Mouse (Mus musculus) c-Kit-positive CD71-positive TER-119-negative erythroid progenitor cells, embryonic 14.5 days (primary cell): ENCODE data around the gene Sptbn4.

Source experiments
- DNase-seq: peaks from one replicate; pipeline ENCODE4 v3.0.0-alpha.2; 2013; ENCODE audit warnings: low read depth

Sptbn4 gene

GRCm38 (mm10) chr7:27345444-27345843 lies 102.0 kb downstream of the Sptbn4 start:
- no peak for DNase-seq

DNA sequence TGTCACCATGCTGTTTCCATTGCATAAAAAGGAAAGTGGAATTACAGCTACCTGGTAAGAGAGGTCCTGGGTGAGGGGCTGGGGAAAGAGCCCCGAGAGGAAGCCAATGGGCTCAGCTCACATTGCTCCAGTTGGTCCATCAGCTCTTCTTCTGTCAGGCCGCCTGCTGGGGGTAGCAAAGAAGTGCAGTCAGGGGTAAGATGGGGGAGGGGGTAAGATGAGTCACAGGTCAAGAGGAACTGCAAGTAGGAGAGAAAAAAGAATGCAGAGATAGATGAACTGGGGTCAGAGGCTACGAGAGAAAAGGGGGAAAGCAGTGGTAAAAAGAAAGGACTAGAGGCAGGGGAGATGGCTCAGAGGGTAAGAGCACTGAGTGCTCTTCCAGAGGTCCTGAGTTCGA lies 104.9 kb downstream of the Sptbn4 start:
- DNase-seq: no peak

- DNase-seq: no peak
Observed at GRCm38 (mm10) chr7:27339519-27339918, 108.0 kb downstream of the Sptbn4 start.

- no peak for DNase-seq
Observed at GRCm38 (mm10) chr7:27339114-27339513, 108.4 kb downstream of the Sptbn4 start.

DNA sequence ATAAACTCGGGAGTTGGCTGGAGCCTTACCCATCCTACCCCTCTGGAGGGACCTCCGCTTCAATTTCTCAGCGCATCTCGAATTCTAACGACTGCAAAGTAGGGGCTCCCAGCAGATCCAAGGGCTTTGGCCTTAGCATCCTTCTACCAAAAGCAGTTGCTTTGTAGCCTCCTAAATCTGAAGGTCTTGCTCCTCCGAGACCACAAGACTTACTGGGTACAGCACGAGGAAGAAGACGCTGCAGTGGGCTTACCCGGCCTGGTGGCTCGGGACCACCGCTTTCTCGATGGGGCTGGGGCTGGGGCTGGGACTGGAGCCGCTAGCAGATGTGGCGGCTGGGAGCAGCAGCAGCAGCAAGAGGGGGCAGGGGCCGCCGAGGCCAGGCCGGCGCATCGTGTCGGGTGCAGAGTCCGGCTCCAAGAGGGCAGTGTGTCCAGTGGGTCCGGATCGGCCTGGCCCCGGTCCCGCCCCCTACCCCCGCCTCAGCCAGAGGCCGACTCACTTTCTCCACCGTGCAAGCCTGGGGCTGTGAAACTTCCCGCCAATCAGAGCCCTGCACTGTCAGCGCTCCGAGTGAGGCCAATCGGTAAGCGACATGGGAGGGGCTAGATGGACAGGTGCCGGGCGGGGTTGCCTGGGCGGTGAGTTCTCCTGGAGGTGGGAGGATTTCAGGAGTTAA lies 110.2 kb downstream of the Sptbn4 start, which contains the start of gene Ltbp4:
Ltbp4 (minus strand) TSS at position 518 of the 679 bp plus-strand sequence.
- no peak for DNase-seq

GRCm38 (mm10) chr7:27335928-27336823 lies 111.3 kb downstream of the Sptbn4 start:
- DNase-seq: peak; percentile 80

DNA sequence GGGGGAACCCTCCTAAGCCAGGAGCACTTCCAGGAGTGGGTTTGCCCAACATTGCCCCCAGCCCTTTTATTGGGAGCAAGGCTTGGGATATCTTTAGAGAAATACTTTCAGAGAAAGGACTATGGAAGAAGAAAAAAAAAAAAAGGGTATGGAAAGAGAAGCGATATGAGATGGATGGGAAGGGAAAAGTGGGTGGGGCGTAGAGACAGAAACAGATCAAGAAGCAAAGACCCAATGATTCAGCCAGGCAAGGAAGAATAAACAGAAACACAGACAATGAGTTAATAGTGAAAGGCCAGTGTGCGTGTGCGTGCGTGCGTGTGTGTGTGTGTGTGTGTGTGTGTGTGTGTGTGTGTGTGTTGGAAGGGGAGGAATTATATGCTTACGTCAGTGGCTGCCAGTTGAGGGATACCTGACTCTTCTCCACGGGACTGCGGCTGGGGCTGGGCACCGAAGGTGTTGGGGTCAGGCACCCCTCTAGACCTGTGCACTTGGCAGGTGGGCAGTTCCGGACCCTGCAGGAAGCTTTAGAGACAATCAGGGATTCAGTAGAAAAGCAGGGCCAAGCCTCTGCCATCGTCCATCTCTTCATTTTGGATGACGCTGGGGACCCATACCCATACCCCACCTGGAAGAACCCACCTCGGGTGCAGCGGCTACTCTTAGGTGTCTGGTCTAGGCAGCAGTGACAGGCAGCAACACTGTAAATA lies 112.3 kb downstream of the Sptbn4 start:
- no peak for DNase-seq

DNA sequence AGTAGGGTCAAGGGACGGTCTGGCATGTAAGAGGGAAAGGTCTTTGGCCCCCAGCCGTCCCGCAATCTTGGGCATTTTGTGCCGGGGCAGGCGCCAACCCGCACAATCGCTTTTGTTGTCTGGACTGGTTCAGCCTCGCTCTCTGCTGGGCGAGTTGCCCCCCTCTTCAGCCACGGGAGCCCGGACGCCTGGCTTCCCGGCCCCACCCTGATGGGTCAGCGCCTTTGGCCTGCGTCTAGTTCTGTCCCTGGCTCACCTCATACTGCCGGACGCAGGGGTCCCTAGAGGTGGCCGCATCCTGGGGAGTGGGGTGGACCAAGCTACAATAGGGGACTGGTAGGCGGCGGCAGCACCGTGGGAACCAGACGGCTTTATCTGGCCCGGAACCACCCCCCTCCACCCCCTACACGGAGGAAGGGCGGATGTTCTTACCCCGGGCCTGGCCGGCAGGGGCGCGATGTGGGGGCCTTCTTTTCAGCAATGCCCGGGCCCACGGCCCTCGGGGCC lies 113.0 kb downstream of the Sptbn4 start:
- DNase-seq: no peak

DNA sequence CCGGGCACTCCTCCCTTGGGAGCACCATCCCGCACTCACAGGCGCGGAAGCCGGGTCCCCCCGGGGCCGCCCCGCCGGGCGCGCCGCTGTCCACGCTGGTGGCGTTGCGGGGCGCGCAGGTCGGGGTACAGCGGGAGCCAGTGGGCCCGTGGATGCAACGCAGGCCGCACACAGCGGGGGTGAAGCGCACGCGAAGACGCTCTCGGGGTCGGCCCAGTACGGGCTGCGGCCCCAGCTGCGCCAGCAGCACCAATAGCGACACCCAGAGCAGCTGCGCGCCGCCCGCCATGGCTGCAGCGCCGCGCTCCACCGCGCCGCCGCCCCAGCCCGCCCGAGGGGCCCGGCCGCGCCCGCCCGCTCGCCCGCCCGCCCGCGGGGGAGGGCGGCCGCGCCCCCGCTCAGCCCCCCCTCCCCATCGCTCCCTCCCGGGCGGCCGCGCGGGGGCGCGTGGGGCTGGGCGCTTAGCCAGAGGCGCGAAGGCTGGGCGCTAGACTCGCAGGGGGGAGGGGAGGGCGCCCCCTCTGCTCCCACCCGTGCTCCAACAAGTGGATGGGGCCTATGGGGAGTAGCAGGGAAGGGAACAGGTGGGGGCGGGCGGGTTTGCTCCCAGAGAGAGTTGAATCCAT lies 114.1 kb downstream of the Sptbn4 start:
- DNase-seq: no peak

GRCm38 (mm10) chr7:27332353-27333199 lies 114.9 kb downstream of the Sptbn4 start:
- peak; percentile 80 for DNase-seq

GRCm38 (mm10) chr7:27331854-27332253 lies 115.6 kb downstream of the Sptbn4 start:
- DNase-seq: no peak

DNA sequence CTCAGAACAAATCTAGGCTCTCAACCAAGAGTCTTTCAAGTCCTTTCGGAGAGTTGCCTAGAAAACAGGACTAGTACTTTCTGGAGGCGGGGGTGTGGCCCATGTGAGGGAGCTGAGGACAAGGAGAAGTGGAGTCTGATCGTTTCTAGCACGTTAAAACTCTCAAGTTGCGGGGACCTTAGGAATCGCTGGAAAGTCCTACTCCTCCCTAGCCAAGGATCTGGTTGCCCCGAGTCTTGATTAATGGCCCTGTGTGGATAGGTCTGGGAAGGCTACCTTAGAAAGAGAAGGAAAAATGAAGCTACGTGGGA lies 116.0 kb downstream of the Sptbn4 start:
- DNase-seq: no peak

DNA sequence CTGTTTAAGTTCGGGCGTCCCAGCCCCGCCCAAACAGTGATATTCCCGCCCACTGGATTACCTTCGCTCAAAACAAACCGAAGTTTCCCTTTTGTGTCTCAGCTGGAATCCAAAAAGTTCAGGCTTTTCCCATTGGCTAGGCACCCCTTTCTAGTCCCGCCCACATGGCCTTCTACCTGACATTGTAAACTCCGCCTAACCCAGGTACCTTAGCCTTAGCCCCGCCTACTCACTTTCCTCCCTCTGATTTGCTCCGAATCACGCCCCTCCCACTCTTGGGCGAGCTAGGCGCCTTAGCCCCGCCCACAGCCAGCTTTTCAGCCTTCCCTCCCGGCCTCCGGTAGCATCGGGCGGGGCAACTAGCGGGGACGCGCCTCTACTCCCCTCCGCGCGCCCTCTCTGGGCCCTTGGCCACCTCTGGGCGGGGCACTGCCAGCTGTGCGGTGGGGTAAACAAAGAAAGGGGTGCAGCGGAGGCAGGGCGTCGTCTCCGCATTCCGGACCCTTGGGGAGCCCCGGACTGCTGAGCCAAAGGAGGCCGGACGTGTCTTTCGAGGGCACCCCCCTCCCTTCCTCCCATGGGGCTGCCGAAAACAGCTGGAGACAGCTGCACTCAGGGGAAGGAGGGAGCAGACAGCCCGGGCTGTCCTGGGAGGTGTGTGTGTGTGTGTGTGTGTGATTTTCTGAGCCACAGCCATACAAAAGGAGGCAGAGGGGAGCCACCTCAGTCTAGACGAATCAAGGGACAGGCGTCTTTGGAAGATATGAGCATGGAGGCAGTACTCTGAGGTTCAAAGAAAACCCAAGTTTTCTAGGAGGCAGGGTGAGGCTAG lies 116.6 kb downstream of the Sptbn4 start:
- DNase-seq: peak; percentile 86

- no peak for DNase-seq
Observed at GRCm38 (mm10) chr7:27329981-27330380, 117.5 kb downstream of the Sptbn4 start.

DNA sequence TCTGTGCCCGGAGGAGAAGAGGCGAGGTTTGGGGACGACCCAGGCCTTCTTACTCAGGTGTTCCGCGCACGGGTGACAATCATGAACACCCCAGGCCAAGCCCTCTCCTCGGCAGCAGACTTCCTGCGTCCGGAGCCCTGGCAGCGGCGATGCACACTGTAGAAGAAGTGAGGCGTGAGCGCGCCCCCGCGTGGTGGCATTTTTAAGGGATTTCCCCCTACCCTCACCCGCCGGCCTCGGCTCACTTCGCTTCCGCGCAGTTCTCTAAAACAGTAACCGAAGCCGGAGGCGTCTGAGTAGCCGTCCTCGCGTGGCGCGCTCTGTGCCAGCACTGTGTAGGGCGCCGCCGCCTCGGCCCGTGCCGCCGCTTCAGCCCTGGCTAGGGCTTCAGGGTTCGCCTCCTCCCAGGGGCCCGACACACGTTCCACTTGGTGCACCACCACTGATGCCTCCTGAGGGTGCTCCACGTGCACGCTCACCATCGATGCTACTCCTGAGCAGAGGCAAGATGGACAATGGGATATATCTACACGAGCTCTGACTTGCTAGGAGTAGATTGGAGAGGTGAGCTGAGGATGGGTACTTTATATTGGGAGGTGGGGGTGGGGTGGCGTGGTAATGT lies 118.0 kb downstream of the Sptbn4 start:
- DNase-seq: no peak

- no peak for DNase-seq
Observed at GRCm38 (mm10) chr7:27328648-27329047, 118.8 kb downstream of the Sptbn4 start.

DNA sequence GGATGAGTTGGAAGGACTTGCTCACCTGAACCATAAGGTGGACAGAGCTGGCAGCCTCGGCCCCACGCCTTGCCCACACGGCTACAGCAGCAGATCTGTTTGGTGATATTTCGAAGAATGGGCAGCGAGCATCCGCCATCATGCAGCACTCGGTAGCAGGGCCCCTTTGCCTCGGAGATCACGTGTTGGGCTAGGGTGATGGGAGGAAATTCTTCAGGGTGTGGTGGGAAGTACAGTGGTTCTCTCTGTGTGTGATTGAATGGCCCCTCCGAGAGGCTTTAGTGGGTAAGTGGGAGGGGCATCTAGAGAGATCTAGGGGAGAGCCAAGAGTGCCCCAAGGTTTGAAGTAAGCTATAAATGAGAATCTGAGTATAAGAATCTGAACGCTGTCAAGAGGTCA lies 119.3 kb downstream of the Sptbn4 start:
- no peak for DNase-seq

DNA sequence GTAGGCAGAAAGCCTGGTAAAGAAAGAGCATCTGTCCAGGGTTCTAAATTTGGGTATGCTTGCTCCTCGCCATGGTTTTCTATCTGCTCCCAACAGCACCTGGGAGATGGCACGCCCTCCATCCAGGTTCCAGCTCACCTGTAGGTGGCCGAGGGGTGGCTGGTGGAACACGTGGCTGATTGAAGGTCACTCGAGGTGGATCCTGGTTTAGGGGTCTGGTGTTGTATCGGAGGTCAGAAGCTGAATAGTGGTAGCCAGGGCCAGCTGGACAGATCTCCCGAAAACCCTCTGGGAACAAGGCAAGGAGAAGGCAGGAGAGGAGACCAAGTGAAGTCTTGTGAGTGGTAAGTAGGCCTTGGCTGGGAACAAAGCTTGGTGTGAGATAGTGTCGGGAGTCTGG lies 120.0 kb downstream of the Sptbn4 start:
- DNase-seq: no peak

GRCm38 (mm10) chr7:27326101-27326880 lies 121.2 kb downstream of the Sptbn4 start:
- DNase-seq: no peak
